Mouse (Mus musculus): ENCODE measurements around the gene Exosc10. TPM values are rescaled to one million over a fixed set of nuclear protein-coding genes. Genes with fewer than 3 reads are reported as not detected.

The Exosc10 gene
- total RNA-seq (2015), result 63.6 and 70.4 TPM in 2 replicates
- total RNA-seq (2017), result 57.9 and 59.4 TPM in 2 replicates

DNA sequence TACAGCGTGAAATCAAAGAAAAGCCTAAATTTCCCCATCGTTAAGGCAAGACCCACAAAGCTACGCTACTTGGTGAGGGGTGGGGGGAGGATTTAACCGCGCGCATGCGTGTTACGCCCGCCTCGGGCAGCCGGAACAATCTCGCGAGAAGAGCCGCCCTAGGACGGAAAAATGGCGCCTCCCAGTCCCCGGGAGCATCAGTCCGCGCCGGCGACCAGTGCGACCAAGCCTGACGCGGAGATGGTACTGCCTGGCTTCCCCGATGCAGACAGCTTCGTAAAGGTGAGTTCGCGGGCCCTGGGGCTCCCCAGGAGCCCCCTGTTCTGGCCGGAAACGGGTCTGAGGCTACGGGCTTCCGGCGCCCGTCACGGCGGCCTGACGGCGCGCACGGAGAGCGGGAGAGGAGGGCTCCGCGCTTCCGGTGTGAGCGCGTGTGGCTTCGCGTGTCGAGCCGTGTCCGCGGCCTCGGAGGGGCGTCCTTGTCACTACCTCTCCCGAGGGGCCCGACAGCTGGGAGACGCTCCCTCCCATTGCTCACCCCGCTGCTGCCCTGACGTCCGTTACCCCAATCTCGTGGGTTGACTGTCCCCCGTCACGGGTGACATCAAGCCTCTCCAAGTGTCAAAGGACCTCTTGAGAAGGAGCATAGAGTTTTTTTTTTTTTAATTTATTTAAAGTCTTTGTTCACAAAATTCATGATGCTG is at the start of gene Exosc10:
Gene Exosc10, plus strand, starts transcription at position 133 of the 704 bp plus-strand sequence.
- ATAC-seq (replicated peaks; ENCODE audit: poor library complexity), result peak; percentile 91

DNA sequence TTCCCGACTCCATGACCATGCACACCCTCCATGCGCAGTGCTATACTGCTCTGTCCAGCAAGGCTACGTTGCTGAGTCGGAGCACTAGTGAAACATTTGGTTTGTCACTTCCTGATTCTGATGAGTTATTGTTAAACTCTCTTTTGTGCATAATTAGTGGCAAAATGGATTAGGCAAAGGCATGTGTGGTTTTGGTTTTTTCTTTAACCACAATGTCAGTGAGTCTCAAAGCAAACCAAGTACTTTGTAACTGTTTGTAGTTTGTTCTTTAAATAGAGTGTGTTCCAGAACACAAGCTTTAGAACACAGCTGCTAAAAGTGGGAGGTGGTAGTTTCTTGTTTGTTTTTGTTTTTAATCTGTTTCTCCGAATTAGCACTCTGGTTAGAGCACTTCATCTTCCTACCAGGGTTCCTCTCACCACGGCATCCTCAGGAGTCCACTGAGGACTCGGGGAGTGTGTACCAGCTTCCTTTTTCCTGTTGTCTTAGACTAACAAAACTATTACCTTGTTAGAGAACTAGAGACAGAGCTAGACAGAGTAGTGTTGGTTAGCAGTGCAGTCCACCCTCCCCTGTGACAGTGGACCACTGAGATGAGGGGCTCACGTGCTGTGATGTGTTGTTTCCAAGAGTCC is 48.7 kb upstream of the Exosc10 start:
- peak; percentile 85 for ATAC-seq (replicated peaks; ENCODE audit: poor library complexity)

DNA sequence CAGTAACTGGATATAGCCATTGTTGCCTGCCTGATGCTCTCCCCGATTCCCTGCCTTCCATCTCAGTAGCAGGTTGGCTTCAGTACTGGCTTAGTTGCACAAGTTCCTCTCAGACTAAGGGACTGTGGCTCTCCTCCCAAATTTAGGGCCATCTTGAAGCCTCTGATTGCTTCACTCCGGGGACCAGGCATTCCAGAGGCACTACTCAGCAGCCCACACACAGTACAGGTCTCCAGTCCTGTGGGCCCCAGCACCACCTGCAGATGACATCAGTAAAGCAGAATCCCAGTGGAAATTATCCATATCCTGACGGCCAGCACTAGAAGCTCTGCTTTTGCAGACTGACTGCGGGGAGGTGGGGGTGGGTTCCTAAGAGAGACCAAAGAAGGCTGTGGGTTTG is 47.5 kb upstream of the Exosc10 start:
- peak; percentile 29 for ATAC-seq (replicated peaks; ENCODE audit: poor library complexity)

- no peak for ATAC-seq (replicated peaks; ENCODE audit: poor library complexity)
Observed at GRCm38 (mm10) chr4:148511334-148511733, 46.9 kb upstream of the Exosc10 start.

DNA sequence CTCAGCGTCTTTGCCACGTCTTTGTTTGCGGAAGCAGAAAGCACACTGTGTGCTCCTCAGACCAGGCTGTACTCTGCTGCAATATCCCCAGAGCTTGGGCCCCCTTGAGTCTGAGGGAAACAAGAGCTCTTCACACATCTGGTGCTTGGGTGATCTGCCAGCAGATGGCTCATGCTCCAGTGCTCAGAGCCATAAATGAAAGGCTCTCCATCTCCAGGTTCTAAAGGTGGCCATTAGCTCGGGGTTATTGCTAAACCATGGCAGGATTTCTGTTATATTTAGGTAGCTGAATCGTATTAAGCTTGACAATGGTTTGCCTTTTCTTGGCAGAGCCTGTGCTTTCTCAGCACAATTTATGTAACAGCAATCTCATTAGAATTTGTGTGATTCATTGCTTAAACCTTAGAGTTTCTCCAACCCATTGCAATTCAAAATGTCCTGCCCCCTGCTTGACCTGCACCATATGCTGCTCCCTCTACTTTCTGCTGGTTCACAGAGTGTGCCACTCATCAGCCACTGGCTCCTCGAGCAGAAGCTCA is 45.1 kb upstream of the Exosc10 start:
- ATAC-seq (replicated peaks; ENCODE audit: poor library complexity), result no peak

- peak; percentile 68 for ATAC-seq (replicated peaks; ENCODE audit: poor library complexity)
Observed at GRCm38 (mm10) chr4:148515313-148515712, 42.9 kb upstream of the Exosc10 start.

- ATAC-seq (replicated peaks; ENCODE audit: poor library complexity), result no peak
Observed at GRCm38 (mm10) chr4:148517809-148518208, 40.4 kb upstream of the Exosc10 start.

GRCm38 (mm10) chr4:148518235-148518795 is 39.9 kb upstream of the Exosc10 start:
- no peak for ATAC-seq (replicated peaks; ENCODE audit: poor library complexity)

GRCm38 (mm10) chr4:148523538-148523937 is 34.7 kb upstream of the Exosc10 start:
- ATAC-seq (replicated peaks; ENCODE audit: poor library complexity), result no peak; the same call in 1 of the 2 replicates

- no peak for ATAC-seq (replicated peaks; ENCODE audit: poor library complexity)
Observed at GRCm38 (mm10) chr4:148527158-148527910, 30.9 kb upstream of the Exosc10 start.

- no peak for ATAC-seq (replicated peaks; ENCODE audit: poor library complexity)
Observed at GRCm38 (mm10) chr4:148530351-148530750, 27.9 kb upstream of the Exosc10 start.

DNA sequence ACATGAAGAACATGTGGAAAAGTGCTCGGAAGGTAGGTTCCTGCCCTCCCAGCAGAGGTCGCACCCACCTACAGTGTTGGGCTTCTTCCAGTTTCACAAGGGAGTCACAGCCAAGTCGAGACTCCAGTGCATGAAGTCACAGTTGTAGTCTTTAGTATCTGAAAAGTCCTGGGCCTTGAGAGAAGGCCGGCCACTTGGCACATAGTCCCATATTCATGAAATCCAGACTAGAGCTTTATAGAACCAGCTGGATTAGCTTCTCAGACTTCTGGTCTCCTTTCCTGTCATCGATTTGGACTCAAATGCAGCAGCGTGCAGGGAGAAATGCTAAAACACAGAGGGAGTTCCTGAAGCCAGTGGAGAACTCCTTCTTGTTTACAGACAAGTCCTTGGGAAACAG is 27.5 kb upstream of the Exosc10 start:
- no peak for ATAC-seq (replicated peaks; ENCODE audit: poor library complexity)

DNA sequence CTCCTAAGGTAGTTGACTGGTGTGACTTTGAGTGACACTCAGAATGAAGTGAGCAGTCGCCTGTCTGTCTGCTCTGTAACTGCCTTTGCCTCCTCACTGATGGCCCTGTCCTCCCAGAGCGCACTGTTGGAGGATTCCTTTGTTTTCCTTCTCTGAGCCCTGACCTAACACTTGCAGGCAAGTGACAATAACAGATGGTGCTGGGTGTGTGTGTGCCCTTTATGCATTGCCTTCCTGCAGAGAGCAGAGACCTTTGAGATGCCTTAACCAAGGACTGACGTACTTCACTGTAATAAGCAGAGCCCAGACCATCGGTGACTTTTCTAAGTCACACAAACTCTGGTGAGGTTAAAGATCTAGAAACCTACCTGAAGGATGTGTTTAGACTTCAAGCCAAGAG is 26.9 kb upstream of the Exosc10 start:
- ATAC-seq (replicated peaks; ENCODE audit: poor library complexity), result no peak

GRCm38 (mm10) chr4:148532516-148532915 is 25.7 kb upstream of the Exosc10 start:
- ATAC-seq (replicated peaks; ENCODE audit: poor library complexity), result no peak

DNA sequence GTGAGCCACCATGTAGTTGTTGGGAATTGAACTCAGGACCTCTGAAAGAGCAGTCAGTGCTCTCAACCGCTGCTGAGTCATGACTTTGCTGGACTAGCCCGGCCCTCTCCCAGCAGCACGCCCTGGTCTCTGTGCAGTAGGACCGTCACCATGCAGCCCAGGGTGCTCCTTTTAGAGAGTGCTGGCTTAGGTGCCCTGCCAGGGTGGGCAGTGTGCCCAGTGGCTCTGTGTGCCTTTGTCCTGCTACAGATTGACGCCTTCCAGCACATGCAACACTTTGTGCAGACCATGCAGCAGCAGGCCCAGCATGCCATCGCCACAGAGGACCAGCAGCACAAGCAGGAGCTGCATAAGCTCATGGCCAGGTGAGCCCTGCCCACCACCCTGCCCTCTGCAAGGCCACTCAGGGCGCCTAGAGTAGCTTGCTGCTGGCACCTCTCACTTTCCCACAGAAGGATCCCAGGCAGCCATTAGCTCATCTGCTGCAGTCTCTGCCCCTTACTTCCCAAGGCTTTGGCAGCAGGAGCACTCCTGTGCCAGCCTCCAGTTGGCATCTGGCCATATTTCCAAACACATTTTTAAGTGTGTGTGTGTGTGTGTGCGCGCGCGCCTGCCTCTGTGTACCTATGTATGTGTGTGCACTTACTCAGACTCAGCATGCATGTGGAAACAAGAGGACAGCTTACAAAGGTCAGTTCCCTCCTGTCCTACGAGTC is 24.5 kb upstream of the Exosc10 start:
- no peak for ATAC-seq (replicated peaks; ENCODE audit: poor library complexity)

DNA sequence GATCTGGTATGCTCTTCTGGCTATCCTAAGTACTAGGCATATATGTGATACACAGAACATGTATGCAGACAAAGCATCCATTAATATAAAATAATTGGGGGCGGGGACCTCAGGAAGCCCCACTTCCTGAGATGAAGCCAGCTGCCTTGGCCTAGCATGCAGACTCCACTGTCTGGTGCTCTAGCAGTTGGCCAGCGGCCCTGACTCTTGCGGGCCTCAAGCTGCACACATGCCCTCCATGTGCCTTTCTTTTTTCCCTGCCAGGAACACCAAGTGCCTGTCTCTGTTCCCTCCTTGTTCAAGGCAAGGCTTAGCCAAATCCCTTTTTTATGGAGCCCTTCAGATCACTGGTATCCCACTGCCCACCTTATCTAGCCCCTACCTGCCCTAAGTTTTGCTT is 22.4 kb upstream of the Exosc10 start:
- ATAC-seq (replicated peaks; ENCODE audit: poor library complexity), result no peak

DNA sequence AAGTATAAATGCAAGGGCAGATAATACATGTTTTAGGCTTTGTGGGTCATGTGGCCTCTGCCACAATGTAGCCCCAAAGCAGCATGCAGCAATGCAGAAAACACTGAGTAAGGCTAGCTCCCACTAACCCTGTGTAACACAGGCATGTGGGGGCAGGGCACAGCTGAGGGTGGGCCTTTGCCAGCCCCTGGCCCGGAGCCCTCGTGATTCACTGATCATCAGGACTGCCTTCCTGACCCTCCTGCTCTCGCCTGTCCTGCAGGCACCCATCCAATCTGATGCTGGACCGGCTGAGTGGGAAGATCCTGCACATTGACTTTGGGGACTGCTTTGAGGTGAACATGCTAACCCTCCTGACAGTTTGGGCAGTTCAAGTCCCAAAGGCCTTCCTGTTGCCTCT is 9.1 kb upstream of the Exosc10 start:
- ATAC-seq (replicated peaks; ENCODE audit: poor library complexity), result no peak

GRCm38 (mm10) chr4:148557766-148558165 is 463 bp upstream of the Exosc10 start:
- ATAC-seq (replicated peaks; ENCODE audit: poor library complexity), result no peak; the same call in 1 of the 2 replicates

DNA sequence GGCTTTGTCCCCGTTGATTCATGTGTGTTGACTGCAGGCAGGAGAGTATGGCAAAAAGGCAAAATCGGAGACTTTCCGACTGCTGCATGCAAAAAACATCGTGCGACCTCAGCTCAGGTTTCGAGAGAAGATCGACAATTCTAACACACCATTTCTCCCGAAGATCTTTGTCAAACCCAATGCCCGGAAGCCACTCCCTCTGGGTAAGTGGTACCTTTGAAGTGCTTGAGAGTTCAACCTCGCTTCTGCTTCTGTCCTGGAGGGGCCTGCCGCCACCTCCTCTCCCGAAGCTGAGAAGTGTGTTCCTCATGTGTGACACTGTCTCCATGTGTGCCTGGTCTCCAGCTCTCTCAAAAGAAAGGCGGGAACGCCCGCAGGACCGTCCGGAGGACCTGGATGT is 4.4 kb downstream of the Exosc10 start:
- no peak for ATAC-seq (replicated peaks; ENCODE audit: poor library complexity)

DNA sequence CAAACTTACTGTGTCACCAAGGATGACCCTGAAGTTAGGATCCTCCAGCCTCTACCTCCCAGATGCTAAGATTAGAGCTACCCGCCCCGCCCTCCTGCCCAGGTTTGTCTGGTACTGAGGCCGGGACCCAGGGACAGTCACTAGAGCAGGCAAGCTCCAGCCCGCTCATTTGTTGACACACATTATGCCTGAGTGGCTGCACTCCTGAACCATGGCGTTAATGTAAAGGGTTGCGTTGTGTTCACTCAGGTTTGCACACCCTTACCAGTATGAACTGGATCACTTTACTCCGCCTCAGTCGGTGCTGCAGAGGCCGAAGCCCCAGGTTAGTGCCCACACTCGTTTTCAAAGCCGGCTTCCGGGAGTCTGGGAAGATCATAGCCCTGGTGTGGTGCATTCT is 5.4 kb downstream of the Exosc10 start:
- no peak for ATAC-seq (replicated peaks; ENCODE audit: poor library complexity)

DNA sequence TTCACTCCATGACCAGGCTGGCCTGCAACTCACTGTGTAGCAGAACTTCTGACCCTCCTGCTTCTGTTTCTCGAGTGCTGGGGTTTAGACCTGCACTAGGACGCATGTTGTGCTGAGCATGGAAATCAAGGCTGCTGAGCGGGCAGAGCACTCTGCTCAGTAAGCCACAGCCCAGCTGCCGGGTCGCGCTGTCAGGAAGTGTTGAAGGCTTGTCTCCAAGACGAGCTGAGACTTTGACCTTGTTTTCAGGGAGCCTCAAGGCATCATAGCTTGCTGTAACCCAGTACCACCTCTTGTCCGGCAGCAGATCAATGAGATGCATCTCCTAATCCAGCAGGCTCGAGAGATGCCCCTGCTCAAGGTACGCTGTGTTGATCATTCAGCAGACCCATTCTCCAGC is 11.9 kb downstream of the Exosc10 start:
- ATAC-seq (replicated peaks; ENCODE audit: poor library complexity), result no peak
